Mouse (Mus musculus): ENCODE results near the gene Rab37. TPM values are rescaled to one million over a fixed set of nuclear protein-coding genes. Genes with fewer than 3 reads are reported as not detected.

Gene Rab37
- polyA plus RNA-seq, 1 experiment from 2014 or later = 0.61 TPM

DNA sequence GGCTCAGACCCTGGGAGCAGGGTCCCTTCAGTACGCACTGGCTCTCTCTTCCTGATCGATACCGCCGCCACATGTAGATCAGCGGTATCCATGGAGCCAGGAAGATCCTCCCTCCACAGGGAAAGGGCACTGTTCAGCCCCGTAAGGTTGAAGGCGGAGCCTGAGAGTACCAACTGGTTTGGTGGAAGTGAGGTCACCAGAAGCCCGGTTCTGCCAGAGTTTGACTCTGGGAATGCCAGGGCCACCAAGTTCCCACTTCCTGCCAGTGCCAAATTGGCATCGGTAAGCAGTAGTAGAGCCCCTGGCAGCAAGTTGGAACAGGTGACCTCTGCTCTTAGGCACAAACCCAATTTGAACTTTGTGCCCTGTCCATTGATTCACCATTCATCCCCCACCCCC lies 73.7 kb downstream of the Rab37 start:
- no peak overlapping the region for H3K27ac ChIP-seq (ENCODE audit: low read depth, low read length)
- no peak for ATAC-seq (ENCODE audit: low FRiP score)
- DNase-seq (ENCODE audit: low spot score, missing footprints) = no peak
- H3K4me2 ChIP-seq = peak overlapping the region; percentile 95
- H3K9me3 ChIP-seq (ENCODE audit: control insufficient read depth, low read length) = no peaks in the 10 kb centered on the region
- H3K4me3 ChIP-seq (ENCODE audit: low read depth, low read length) = peak overlapping the region; percentile 62
- H3K27me3 ChIP-seq (ENCODE audit: control insufficient read depth, insufficient read depth, low read length) = peaks cover 16% of the 10 kb centered on the region
- H3K4me1 ChIP-seq (ENCODE audit: control insufficient read depth, insufficient read depth, low read length) = peaks cover 22% of the 10 kb centered on the region
- H3K9ac ChIP-seq (ENCODE audit: low read length) = peak overlapping the region; percentile 64
- H3K36me3 ChIP-seq (ENCODE audit: control insufficient read depth, insufficient read depth, low read length) = no peaks in the 10 kb centered on the region
- 2% methylated on average over 9 of the region's 9 CpGs for WGBS

DNA sequence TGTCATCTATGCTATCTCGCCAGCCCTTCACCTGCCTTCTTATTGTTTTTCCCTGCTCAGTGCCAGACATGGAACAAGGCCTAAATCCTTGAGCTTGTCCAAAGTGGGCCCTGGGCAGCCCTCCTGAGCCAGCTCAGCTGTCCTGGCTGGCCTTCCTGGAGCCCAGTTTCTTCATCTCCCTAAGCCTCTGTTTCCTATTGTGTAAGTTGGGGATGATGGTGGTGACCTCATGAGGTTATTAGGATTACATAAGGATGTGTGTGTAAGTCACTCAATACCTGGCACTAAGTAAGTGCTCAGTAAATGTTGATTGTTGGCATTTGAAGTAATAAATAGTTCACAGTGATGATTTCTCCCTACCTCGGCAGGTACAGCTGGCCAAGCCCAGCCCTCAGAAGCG lies 75.5 kb downstream of the Rab37 start:
- Histone ChIP-seq H3K36me3 (ENCODE audit: control insufficient read depth, insufficient read depth, low read length) (no peaks in the 10 kb centered on the region), H3K4me1 (ENCODE audit: control insufficient read depth, insufficient read depth, low read length) (peaks cover 22% of the 10 kb centered on the region)

GRCm38 (mm10) chr11:115167631-115168249 lies 76.5 kb downstream of the Rab37 start:
- ATAC-seq (ENCODE audit: low FRiP score) = no peak
- DNase-seq (ENCODE audit: low spot score, missing footprints) = peak; percentile 59
- H3K9ac ChIP-seq (ENCODE audit: low read length) = no peak overlapping the region
- no peak overlapping the region for H3K4me3 ChIP-seq (ENCODE audit: low read depth, low read length)
- peaks cover 9% of the 10 kb centered on the region; the same call in 1 of the 2 replicates for H3K27me3 ChIP-seq (ENCODE audit: control insufficient read depth, insufficient read depth, low read length)
- no peaks in the 10 kb centered on the region for H3K9me3 ChIP-seq (ENCODE audit: control insufficient read depth, low read length)
- 86% methylated on average over 8 of the region's 8 CpGs for WGBS
- peaks cover 22% of the 10 kb centered on the region for H3K4me1 ChIP-seq (ENCODE audit: control insufficient read depth, insufficient read depth, low read length)
- no peak overlapping the region for H3K4me2 ChIP-seq
- H3K27ac ChIP-seq (ENCODE audit: low read depth, low read length) = no peak overlapping the region
- no peaks in the 10 kb centered on the region for H3K36me3 ChIP-seq (ENCODE audit: control insufficient read depth, insufficient read depth, low read length)

More for the DNA sequence above, 75.5 kb downstream of the Rab37 start:
- no peak overlapping the region for H3K4me2 ChIP-seq
- ATAC-seq (ENCODE audit: low FRiP score) = no peak
- peaks cover 16% of the 10 kb centered on the region for H3K27me3 ChIP-seq (ENCODE audit: control insufficient read depth, insufficient read depth, low read length)
- H3K27ac ChIP-seq (ENCODE audit: low read depth, low read length) = no peak overlapping the region
- no peak overlapping the region for H3K9ac ChIP-seq (ENCODE audit: low read length)
- H3K4me3 ChIP-seq (ENCODE audit: low read depth, low read length) = no peak overlapping the region
- H3K9me3 ChIP-seq (ENCODE audit: control insufficient read depth, low read length) = no peaks in the 10 kb centered on the region
- DNase-seq (ENCODE audit: low spot score, missing footprints) = peak; percentile 53
- WGBS = 90% methylated on average over 3 of the region's 3 CpGs

- Histone ChIP-seq H3K36me3 (ENCODE audit: control insufficient read depth, insufficient read depth, low read length) (no peaks in the 10 kb centered on the region), H3K4me1 (ENCODE audit: control insufficient read depth, insufficient read depth, low read length) (peaks cover 32% of the 10 kb centered on the region), H3K27me3 (ENCODE audit: control insufficient read depth, insufficient read depth, low read length) (peaks cover 7% of the 10 kb centered on the region), H3K4me2 (no peak overlapping the region), H3K9ac (ENCODE audit: low read length) (no peak overlapping the region), H3K27ac (ENCODE audit: low read depth, low read length) (no peak overlapping the region), H3K4me3 (ENCODE audit: low read depth, low read length) (no peak overlapping the region), H3K9me3 (ENCODE audit: control insufficient read depth, low read length) (no peaks in the 10 kb centered on the region)
- DNase-seq (ENCODE audit: low spot score, missing footprints) (peak; percentile 10), ATAC-seq (ENCODE audit: low FRiP score) (no peak)
- WGBS = 84% methylated on average over 4 of the region's 4 CpGs
Observed at GRCm38 (mm10) chr11:115169430-115169829, 78.2 kb downstream of the Rab37 start.

- DNase-seq (ENCODE audit: low spot score, missing footprints) (peak; percentile 78), ATAC-seq (ENCODE audit: low FRiP score) (no peak)
- H3K4me1 ChIP-seq (ENCODE audit: control insufficient read depth, insufficient read depth, low read length) = peaks cover 36% of the 10 kb centered on the region
- no peak overlapping the region for H3K9ac ChIP-seq (ENCODE audit: low read length)
- H3K27ac ChIP-seq (ENCODE audit: low read depth, low read length) = no peak overlapping the region
- whole genome bisulfite sequencing = 49% methylated on average over 8 of the region's 8 CpGs
- H3K27me3 ChIP-seq (ENCODE audit: control insufficient read depth, insufficient read depth, low read length) = peaks cover 3% of the 10 kb centered on the region
- no peaks in the 10 kb centered on the region for H3K36me3 ChIP-seq (ENCODE audit: control insufficient read depth, insufficient read depth, low read length)
- H3K4me3 ChIP-seq (ENCODE audit: low read depth, low read length) = no peak overlapping the region
- H3K9me3 ChIP-seq (ENCODE audit: control insufficient read depth, low read length) = no peaks in the 10 kb centered on the region
- H3K4me2 ChIP-seq = no peak overlapping the region
Observed at GRCm38 (mm10) chr11:115171125-115171524, 79.9 kb downstream of the Rab37 start.

DNA sequence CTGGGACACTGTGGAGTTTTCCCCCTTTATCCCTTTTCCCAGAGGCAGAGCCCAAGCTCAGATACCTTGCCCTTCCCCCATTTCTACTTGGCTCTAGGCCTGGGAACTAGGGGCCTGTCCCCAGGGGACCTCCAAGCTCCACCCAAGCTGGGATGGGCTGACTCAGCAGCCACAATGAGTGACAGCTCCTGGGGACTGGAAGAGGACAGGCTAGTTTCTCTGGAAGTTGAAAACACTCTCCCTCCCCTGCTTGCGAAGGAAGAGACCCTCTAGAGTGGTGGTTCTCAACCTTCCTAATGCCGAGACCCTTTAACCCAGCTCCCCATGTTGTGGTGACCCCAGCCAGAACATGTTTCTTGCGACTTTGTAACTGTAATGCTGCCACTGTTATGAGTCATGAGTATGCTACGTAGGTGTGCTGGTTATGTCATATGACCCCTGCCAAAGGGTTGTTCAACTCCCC lies 81.6 kb downstream of the Rab37 start:
- H3K4me1 ChIP-seq (ENCODE audit: control insufficient read depth, insufficient read depth, low read length) = peaks cover 52% of the 10 kb centered on the region
- H3K9me3 ChIP-seq (ENCODE audit: control insufficient read depth, low read length) = no peaks in the 10 kb centered on the region
- WGBS = 12% methylated on average over 4 of the region's 4 CpGs
- peaks cover 3% of the 10 kb centered on the region for H3K27me3 ChIP-seq (ENCODE audit: control insufficient read depth, insufficient read depth, low read length)
- ATAC-seq (ENCODE audit: low FRiP score) (no peak), DNase-seq (ENCODE audit: low spot score, missing footprints) (peak; percentile 89)
- no peak overlapping the region for H3K4me2 ChIP-seq
- H3K36me3 ChIP-seq (ENCODE audit: control insufficient read depth, insufficient read depth, low read length) = no peaks in the 10 kb centered on the region
- no peak overlapping the region for H3K27ac ChIP-seq (ENCODE audit: low read depth, low read length)
- no peak overlapping the region for H3K9ac ChIP-seq (ENCODE audit: low read length)
- no peak overlapping the region for H3K4me3 ChIP-seq (ENCODE audit: low read depth, low read length)

- Histone ChIP-seq H3K4me2 (no peak overlapping the region), H3K9me3 (ENCODE audit: control insufficient read depth, low read length) (no peaks in the 10 kb centered on the region), H3K27me3 (ENCODE audit: control insufficient read depth, insufficient read depth, low read length) (peaks cover 3% of the 10 kb centered on the region), H3K9ac (ENCODE audit: low read length) (no peak overlapping the region), H3K36me3 (ENCODE audit: control insufficient read depth, insufficient read depth, low read length) (no peaks in the 10 kb centered on the region), H3K4me3 (ENCODE audit: low read depth, low read length) (no peak overlapping the region), H3K4me1 (ENCODE audit: control insufficient read depth, insufficient read depth, low read length) (peaks cover 56% of the 10 kb centered on the region), H3K27ac (ENCODE audit: low read depth, low read length) (no peak overlapping the region)
- ATAC-seq (ENCODE audit: low FRiP score) (0 out of 2 replicates have a peak, but pooled peaks have one; percentile 5), DNase-seq (ENCODE audit: low spot score, missing footprints) (peak; percentile 87)
- WGBS = 10% methylated on average over 16 of the region's 16 CpGs
Observed at GRCm38 (mm10) chr11:115173549-115174339, 82.5 kb downstream of the Rab37 start.

DNA sequence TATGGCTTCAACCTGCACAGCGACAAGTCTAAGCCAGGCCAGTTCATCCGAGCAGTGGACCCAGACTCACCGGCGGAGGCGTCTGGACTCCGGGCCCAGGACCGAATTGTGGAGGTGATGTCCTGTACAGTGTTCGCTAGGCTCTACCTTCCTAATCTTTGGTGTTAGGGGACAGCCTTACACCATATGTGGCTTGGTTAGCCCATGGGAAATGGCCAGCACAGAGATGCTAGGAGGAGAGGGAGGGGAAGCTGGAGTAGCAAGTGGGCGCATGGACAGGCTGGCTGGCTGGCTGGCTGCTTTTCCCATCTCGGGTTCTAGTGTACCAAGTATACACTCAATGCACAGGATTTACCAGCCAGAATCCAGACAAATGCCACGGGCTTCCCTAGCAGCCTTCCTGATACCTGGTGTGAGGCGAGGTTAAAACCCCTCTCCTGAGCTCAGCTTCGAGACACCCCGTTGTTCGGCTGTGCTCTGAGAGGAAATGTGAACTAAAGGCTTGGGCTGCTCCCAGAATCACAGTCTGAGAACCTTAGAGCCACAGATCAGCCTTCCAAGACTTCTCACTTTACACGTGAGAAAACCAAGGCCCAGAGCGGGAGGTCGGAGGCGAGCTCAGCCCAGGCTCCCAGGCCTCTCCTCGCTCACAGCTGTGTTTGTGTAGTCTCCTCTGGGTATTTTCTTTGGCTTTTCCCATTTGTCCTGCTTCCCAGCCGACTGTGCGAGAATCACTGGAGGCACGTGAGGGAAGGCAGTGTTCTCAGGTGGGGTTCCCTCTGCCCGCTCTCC lies 85.4 kb downstream of the Rab37 start:
- no peak overlapping the region for H3K9ac ChIP-seq (ENCODE audit: low read length)
- H3K4me1 ChIP-seq (ENCODE audit: control insufficient read depth, insufficient read depth, low read length) = peaks cover 56% of the 10 kb centered on the region
- 63% methylated on average over 24 of the region's 24 CpGs for WGBS
- H3K27me3 ChIP-seq (ENCODE audit: control insufficient read depth, insufficient read depth, low read length) = peaks cover 3% of the 10 kb centered on the region
- DNase-seq (ENCODE audit: low spot score, missing footprints) (peak; percentile 86), ATAC-seq (ENCODE audit: low FRiP score) (no peak)
- H3K36me3 ChIP-seq (ENCODE audit: control insufficient read depth, insufficient read depth, low read length) = no peaks in the 10 kb centered on the region
- no peak overlapping the region for H3K4me3 ChIP-seq (ENCODE audit: low read depth, low read length)
- no peak overlapping the region for H3K27ac ChIP-seq (ENCODE audit: low read depth, low read length)
- no peaks in the 10 kb centered on the region for H3K9me3 ChIP-seq (ENCODE audit: control insufficient read depth, low read length)
- no peak overlapping the region for H3K4me2 ChIP-seq

Data from midbrain, embryonic 11.5 days (tissue).